8 mouse cellular contexts compared by ENCODE assay signal in the genomic region with DNA sequence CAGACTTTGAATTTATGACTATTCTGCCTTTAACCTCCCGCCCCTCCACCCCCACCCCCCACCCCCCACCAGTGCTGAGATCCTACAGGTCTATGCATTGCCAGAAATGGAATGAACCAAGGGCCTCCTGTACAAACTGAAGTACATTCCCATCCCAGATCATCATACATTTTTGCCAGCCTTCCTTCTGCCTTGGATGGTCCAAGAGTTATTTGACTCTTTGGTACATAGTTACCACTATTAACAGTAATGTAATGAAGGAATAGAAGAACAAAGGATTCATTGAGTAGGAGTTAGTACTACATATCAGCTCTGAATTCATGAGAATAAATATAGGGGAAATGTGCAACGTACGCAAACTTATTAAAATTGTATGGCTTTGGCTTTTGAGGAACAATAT. TPM values are rescaled to one million over a fixed set of nuclear protein-coding genes. Genes with fewer than 3 reads are reported as not detected.
DNase-seq lines count a peak whose midpoint lies in the region; ATAC-seq and TF ChIP-seq lines count a peak whose summit lies in the region.

No protein-coding gene starts in this region.

- no peak for TF ChIP-seq EP300 in liver, postnatal 0 days (IDR thresholded peaks at IDR 0.05; ENCODE audit: low read depth)

- H3K9ac ChIP-seq in neural tube, embryonic 11.5 days (ENCODE audit: low read length) = no peak overlapping the region
- no peak overlapping the region for H3K9ac ChIP-seq in liver, postnatal 0 days (replicated peaks)

- peak overlapping the region; percentile 20; the same call in 1 of the 2 replicates for H3K4me2 ChIP-seq in neural tube, embryonic 11.5 days (ENCODE audit: low read depth)
- H3K4me2 ChIP-seq in liver, postnatal 0 days (ENCODE audit: low read depth, low read length) = peak overlapping the region; percentile 84

- peak overlapping the region; percentile 100 for H3K4me3 ChIP-seq in erythroblast, embryonic 14.5 days (replicated peaks)
- H3K4me3 ChIP-seq in neural tube, embryonic 11.5 days (ENCODE audit: low read depth, low read length) = peak overlapping the region; percentile 99; the same call in 1 of the 2 replicates
- H3K4me3 ChIP-seq in liver, postnatal 0 days (ENCODE audit: low read depth, low read length) = no peak overlapping the region

- H3K36me3 ChIP-seq in erythroblast, embryonic 14.5 days (ENCODE audit: control insufficient read depth) = peaks cover 36% of the 10 kb centered on the region
- H3K36me3 ChIP-seq in neural tube, embryonic 11.5 days (ENCODE audit: control insufficient read depth, insufficient read depth, low read length) = peaks cover 12% of the 10 kb centered on the region
- peaks cover 19% of the 10 kb centered on the region for H3K36me3 ChIP-seq in liver, postnatal 0 days (replicated peaks; ENCODE audit: insufficient read depth, low read length)

- H3K4me1 ChIP-seq in erythroblast, embryonic 14.5 days (ENCODE audit: control insufficient read depth) = peaks cover 26% of the 10 kb centered on the region
- peaks cover 8% of the 10 kb centered on the region for H3K4me1 ChIP-seq in neural tube, embryonic 11.5 days (ENCODE audit: control insufficient read depth, insufficient read depth, low read length)
- peaks cover 9% of the 10 kb centered on the region for H3K4me1 ChIP-seq in liver, postnatal 0 days (ENCODE audit: insufficient read depth)

- H3K27me3 ChIP-seq in erythroblast, embryonic 14.5 days (ENCODE audit: control insufficient read depth) = peaks cover 21% of the 10 kb centered on the region
- H3K27me3 ChIP-seq in neural tube, embryonic 11.5 days (ENCODE audit: control insufficient read depth, insufficient read depth, low read length) = no peaks in the 10 kb centered on the region
- H3K27me3 ChIP-seq in liver, postnatal 0 days (ENCODE audit: insufficient read depth, low read length) = no peaks in the 10 kb centered on the region

- 23% methylated on average over 3 of the region's 3 CpGs for WGBS in neural tube, embryonic 11.5 days
- 14% methylated on average over 3 of the region's 3 CpGs for WGBS in liver, postnatal 0 days (ENCODE audit: insufficient replicate concordance)

- TF ChIP-seq CTCF in liver, postnatal 0 days (IDR thresholded peaks at IDR 0.05; ENCODE audit: low read depth) = no peak

- no peak; the same call in 1 of the 2 replicates for ATAC-seq in erythroblast, adult 5-6 weeks (replicated peaks; ENCODE audit: low FRiP score, poor library complexity, severe bottlenecking)
- no peak for ATAC-seq in neural tube, embryonic 11.5 days (ENCODE audit: insufficient read depth, low FRiP score, low TSS enrichment)
- ATAC-seq in liver, postnatal 0 days = peak; percentile 2; the same call in 1 of the 2 replicates

- no peak for DNase-seq in neural tube, embryonic 11.5 days (ENCODE audit: low spot score)
- DNase-seq in neural tube, embryonic 10.5 days (ENCODE audit: extremely low spot score, low spot score) = no peak
- no peak for DNase-seq in liver, postnatal 0 days
- no peak for DNase-seq in cerebellum, adult 11-12 months
- no peak for DNase-seq in cerebellum, adult 9-10 months
- DNase-seq in testis, postnatal 10 days (ENCODE audit: low spot score) = no peak

- H3K27ac ChIP-seq in neural tube, embryonic 11.5 days (ENCODE audit: low read depth, low read length) = no peak overlapping the region
- H3K27ac ChIP-seq in liver, postnatal 0 days (ENCODE audit: low read depth) = no peak overlapping the region

- no peaks in the 10 kb centered on the region for H3K9me3 ChIP-seq in erythroblast, embryonic 14.5 days (ENCODE audit: control insufficient read depth, low read length)
- no peaks in the 10 kb centered on the region for H3K9me3 ChIP-seq in neural tube, embryonic 11.5 days (ENCODE audit: control insufficient read depth, low read length)
- H3K9me3 ChIP-seq in liver, postnatal 0 days (ENCODE audit: low read length) = no peaks in the 10 kb centered on the region

RNA-seq across cellular contexts. Expression of gene Prpf8, which starts 0.4 kb away (rescaled TPM):
- polyA plus RNA-seq in erythroblast, embryonic 14.5 days (2012) = 2.2 and 4.5 TPM in 2 replicates
- total RNA-seq in erythroblast, adult 5-6 weeks (2015; ENCODE audit: low replicate concordance) = 42.3 and 43.5 TPM in 2 replicates
- 26.5 and 27.0 TPM in 2 replicates for total RNA-seq in erythroblast, adult 5-6 weeks (2017; ENCODE audit: low replicate concordance)
- 113 and 123 TPM in 2 replicates for polyA plus RNA-seq in neural tube, embryonic 11.5 days (2014; fragmentation: Nextera tagmentation; extraction: Ambion mirVana)
- polyA plus RNA-seq in liver, postnatal 0 days (2015; fragmentation: Nextera tagmentation; extraction: Ambion mirVana) = 12.1 and 13.9 TPM in 2 replicates

RNA-seq across cellular contexts. Expression of gene Rilp, which starts 23.7 kb away (rescaled TPM):
- 0.10 TPM in 1 of 2 replicates, not detected in the other for polyA plus RNA-seq in erythroblast, embryonic 14.5 days (2012)
- total RNA-seq in erythroblast, adult 5-6 weeks (2015; ENCODE audit: low replicate concordance) = not detected in 2 replicates
- total RNA-seq in erythroblast, adult 5-6 weeks (2017; ENCODE audit: low replicate concordance) = not detected in 2 replicates
- 0.50 and 0.56 TPM in 2 replicates for polyA plus RNA-seq in neural tube, embryonic 11.5 days (2014; fragmentation: Nextera tagmentation; extraction: Ambion mirVana)
- 13.2 and 13.4 TPM in 2 replicates for polyA plus RNA-seq in liver, postnatal 0 days (2015; fragmentation: Nextera tagmentation; extraction: Ambion mirVana)

RNA-seq across cellular contexts. Expression of gene Tlcd2, which starts 24.7 kb away (rescaled TPM):
- polyA plus RNA-seq in erythroblast, embryonic 14.5 days (2012) = 0.15 and 0.41 TPM in 2 replicates
- total RNA-seq in erythroblast, adult 5-6 weeks (2015; ENCODE audit: low replicate concordance) = 1.5 and 3.7 TPM in 2 replicates
- total RNA-seq in erythroblast, adult 5-6 weeks (2017; ENCODE audit: low replicate concordance) = 1.3 and 5.5 TPM in 2 replicates
- polyA plus RNA-seq in neural tube, embryonic 11.5 days (2014; fragmentation: Nextera tagmentation; extraction: Ambion mirVana) = 8.7 and 11.0 TPM in 2 replicates
- 34.2 and 35.6 TPM in 2 replicates for polyA plus RNA-seq in liver, postnatal 0 days (2015; fragmentation: Nextera tagmentation; extraction: Ambion mirVana)

RNA-seq across cellular contexts. Expression of gene Scarf1, which starts 27.1 kb away (rescaled TPM):
- 0.04 and 0.06 TPM in 2 replicates for polyA plus RNA-seq in erythroblast, embryonic 14.5 days (2012)
- 0.42 TPM in 1 of 2 replicates, not detected in the other for total RNA-seq in erythroblast, adult 5-6 weeks (2015; ENCODE audit: low replicate concordance)
- total RNA-seq in erythroblast, adult 5-6 weeks (2017; ENCODE audit: low replicate concordance) = 0.42 and 1.4 TPM in 2 replicates
- 4.4 and 4.8 TPM in 2 replicates for polyA plus RNA-seq in neural tube, embryonic 11.5 days (2014; fragmentation: Nextera tagmentation; extraction: Ambion mirVana)
- polyA plus RNA-seq in liver, postnatal 0 days (2015; fragmentation: Nextera tagmentation; extraction: Ambion mirVana) = 3.1 TPM in 2 replicates

RNA-seq across cellular contexts. Expression of gene Wdr81, which starts 31.7 kb away (rescaled TPM):
- polyA plus RNA-seq in erythroblast, embryonic 14.5 days (2012) = 11.2 and 11.7 TPM in 2 replicates
- 22.6 and 24.8 TPM in 2 replicates for total RNA-seq in erythroblast, adult 5-6 weeks (2015; ENCODE audit: low replicate concordance)
- total RNA-seq in erythroblast, adult 5-6 weeks (2017; ENCODE audit: low replicate concordance) = 27.3 and 28.2 TPM in 2 replicates
- polyA plus RNA-seq in neural tube, embryonic 11.5 days (2014; fragmentation: Nextera tagmentation; extraction: Ambion mirVana) = 5.3 and 6.2 TPM in 2 replicates
- 8.4 and 9.5 TPM in 2 replicates for polyA plus RNA-seq in liver, postnatal 0 days (2015; fragmentation: Nextera tagmentation; extraction: Ambion mirVana)
